Mouse (Mus musculus) ES-E14 (cell line): ENCODE measurements around the gene Dppa4.

Source experiments
- CHD2 ChIP-seq: IDR thresholded peaks from 2 replicates; pipeline ENCODE4 v1.6.1; 2014; ENCODE audit warnings: mild to moderate bottlenecking, low read depth, low read length, inconsistent platforms
- HCFC1 ChIP-seq: IDR thresholded peaks from 2 replicates; pipeline ENCODE4 v1.6.1; 2012; ENCODE audit warnings: low read length, inconsistent platforms, borderline replicate concordance; ENCODE audit not compliant: insufficient read depth
- ZC3H11A ChIP-seq: IDR thresholded peaks from 2 replicates; pipeline ENCODE4 v1.6.1; 2012; ENCODE audit warnings: low read depth, mild to moderate bottlenecking, inconsistent platforms, low read length, borderline replicate concordance
- ZNF384 ChIP-seq: IDR thresholded peaks from 2 replicates; pipeline ENCODE4 v1.6.1; 2012; ENCODE audit warnings: low read depth, low read length, inconsistent platforms

DNA sequence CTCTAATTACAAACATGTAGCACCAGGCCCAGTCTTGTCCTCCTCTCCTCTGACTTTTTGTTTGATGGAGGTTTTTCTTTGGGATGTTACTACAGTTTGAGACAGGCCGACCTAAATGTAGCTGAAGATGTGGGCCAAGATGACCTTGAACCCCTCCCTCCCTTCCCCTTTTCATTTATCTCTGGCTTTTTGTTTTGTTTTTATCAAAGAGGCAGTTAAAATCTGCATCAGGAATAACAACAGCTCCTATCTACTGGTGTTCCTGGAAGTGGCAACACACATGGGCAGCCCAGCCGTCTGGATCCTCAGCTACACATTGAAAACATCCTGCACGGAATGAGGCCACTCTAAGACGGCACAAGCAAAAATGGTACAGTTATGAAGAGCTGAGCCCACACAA is 17.7 kb upstream of the Dppa4 start:
- TF ChIP-seq CHD2, result no peak
- TF ChIP-seq ZC3H11A, result no peak
- TF ChIP-seq ZNF384, result no peak
- no peak for TF ChIP-seq HCFC1
